Mouse (Mus musculus) left cerebral cortex, postnatal 4 days (tissue): ENCODE results near the gene Rab11fip3. TPM values are rescaled to one million over a fixed set of nuclear protein-coding genes. Genes with fewer than 3 reads are reported as not detected.
A peak's percentile ranks its signal among the peaks of the same experiment; 100 is the strongest.

Experiments used
- DNase-seq: peaks from one replicate; pipeline ENCODE4 v3.0.0-alpha.2; 2022
- intact Hi-C: fragments of 180-260 bp; cut with DNase I; formaldehyde crosslinking; loops from one replicate; pipeline ENCODE4 v1.15.1; 2025
- total RNA-seq, 2 experiments: library from RNA; stranded (reverse); gene quantifications; 2 replicates each; pipeline ENCODE4 v1.2.3; 2021

Gene Rab11fip3
- total RNA-seq, 2 experiments from 2014 or later: 79.6 to 82.5 TPM

- intact Hi-C loops: no loop called here
- DNase-seq: no peak
Observed at GRCm38 (mm10) chr17:26003864-26004263, 65.5 kb downstream of the Rab11fip3 start.

GRCm38 (mm10) chr17:25998425-25998824 is 70.9 kb downstream of the Rab11fip3 start:
- DNase-seq: no peak
- intact Hi-C loops: no loop called here

- intact Hi-C loops: no loop called here
- DNase-seq: no peak
Observed at GRCm38 (mm10) chr17:25993489-25993888, 75.9 kb downstream of the Rab11fip3 start.

GRCm38 (mm10) chr17:25992274-25992673 is 77.1 kb downstream of the Rab11fip3 start:
- DNase-seq: no peak

GRCm38 (mm10) chr17:25990331-25990730 is 79.0 kb downstream of the Rab11fip3 start:
- intact Hi-C loops: no loop called here
- DNase-seq: no peak

More at GRCm38 (mm10) chr17:25992274-25992673, 77.1 kb downstream of the Rab11fip3 start:
- intact Hi-C loops: no loop called here

- intact Hi-C loops: no loop called here
- peak; percentile 94 for DNase-seq
Observed at GRCm38 (mm10) chr17:25985306-25986294, 83.8 kb downstream of the Rab11fip3 start, which contains the start of gene Capn15. Gene Capn15, minus strand, starts transcription at chr17:25985796.

GRCm38 (mm10) chr17:25984556-25985305 is 84.6 kb downstream of the Rab11fip3 start:
- DNase-seq: no peak
- intact Hi-C loops: no loop called here

GRCm38 (mm10) chr17:25984066-25984465 is 85.3 kb downstream of the Rab11fip3 start:
- intact Hi-C loops: no loop called here

GRCm38 (mm10) chr17:25982913-25983312 is 86.4 kb downstream of the Rab11fip3 start:
- intact Hi-C loops: no loop called here
- no peak for DNase-seq

More at GRCm38 (mm10) chr17:25984066-25984465, 85.3 kb downstream of the Rab11fip3 start:
- DNase-seq: no peak

GRCm38 (mm10) chr17:25980854-25981253 is 88.5 kb downstream of the Rab11fip3 start:
- intact Hi-C loops: no loop called here
- peak; percentile 68 for DNase-seq

- no peak for DNase-seq
- intact Hi-C loops: no loop called here
Observed at GRCm38 (mm10) chr17:25979829-25980738, 89.3 kb downstream of the Rab11fip3 start.

GRCm38 (mm10) chr17:25970954-25971707 is 98.2 kb downstream of the Rab11fip3 start:
- no peak for DNase-seq
- intact Hi-C loops: no loop called here

GRCm38 (mm10) chr17:25970448-25970847 is 98.9 kb downstream of the Rab11fip3 start:
- intact Hi-C loops: no loop called here
- no peak for DNase-seq

- intact Hi-C loops: no loop called here
- DNase-seq: no peak
Observed at GRCm38 (mm10) chr17:25968176-25968575, 101.2 kb downstream of the Rab11fip3 start.

- intact Hi-C loops: no loop called here
Observed at GRCm38 (mm10) chr17:25967652-25968051, 101.7 kb downstream of the Rab11fip3 start.

GRCm38 (mm10) chr17:25964271-25964670 is 105.1 kb downstream of the Rab11fip3 start:
- intact Hi-C loops: no loop called here
- DNase-seq: no peak

More at GRCm38 (mm10) chr17:25967652-25968051, 101.7 kb downstream of the Rab11fip3 start:
- no peak for DNase-seq

- no peak for DNase-seq
- intact Hi-C loops: no loop called here
Observed at GRCm38 (mm10) chr17:25962413-25962905, 106.9 kb downstream of the Rab11fip3 start.

GRCm38 (mm10) chr17:25961566-25961965 is 107.8 kb downstream of the Rab11fip3 start:
- no peak for DNase-seq
- intact Hi-C loops: no loop called here
